Mouse (Mus musculus) hematopoietic stem cell, adult 5-6 weeks (primary cell): ENCODE measurements around the gene Ttbk1. TPM values are rescaled to one million over a fixed set of nuclear protein-coding genes. Genes with fewer than 3 reads are reported as not detected.

Source experiments
- ATAC-seq, 2 experiments: fragments of 125-278 bp in 1 of 2; replicated peaks in 1 of 2; 2 replicates each; pipeline ENCODE4 v1.8.0; 2016 to 2017; ENCODE audit warnings: inconsistent platforms in 2 of 2, mild to moderate bottlenecking in 2 of 2, moderate number of reproducible peaks in 2 of 2, low read depth in 1 of 2, moderate TSS enrichment in 1 of 2; ENCODE audit not compliant: low FRiP score in 2 of 2, poor library complexity in 2 of 2, severe bottlenecking in 2 of 2, insufficient read depth in 1 of 2, low TSS enrichment in 1 of 2
- total RNA-seq: library from RNA; stranded (forward); fragments of 172-1452, 232-1000 nt; gene quantifications from 2 replicates; pipeline ENCODE4 v1.2.3, GENCODE M21; 2017

Gene Ttbk1
- total RNA-seq, 1 experiment from 2014 or later = 0.05 TPM

DNA sequence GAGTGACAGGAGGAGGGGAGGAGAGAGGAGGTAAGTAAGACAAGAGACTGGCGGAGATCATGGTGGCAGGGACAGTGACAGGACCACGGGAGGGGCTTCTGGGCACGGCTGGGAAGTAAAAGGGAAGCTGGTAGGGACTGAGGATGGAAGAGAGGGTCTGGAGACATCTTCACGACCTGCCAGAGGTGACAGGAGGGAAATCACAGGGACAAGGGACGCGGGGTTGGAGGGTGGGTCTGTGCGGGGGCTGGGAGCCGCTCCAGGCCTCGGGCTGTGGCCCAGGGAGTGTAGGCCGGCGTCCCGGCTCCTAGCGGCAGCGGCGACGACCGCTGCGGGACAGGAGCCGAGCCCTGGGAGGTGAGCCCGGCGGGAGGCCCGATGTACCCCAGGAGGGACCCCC is 480 bp downstream of the Ttbk1 start:
- ATAC-seq = no peak

DNA sequence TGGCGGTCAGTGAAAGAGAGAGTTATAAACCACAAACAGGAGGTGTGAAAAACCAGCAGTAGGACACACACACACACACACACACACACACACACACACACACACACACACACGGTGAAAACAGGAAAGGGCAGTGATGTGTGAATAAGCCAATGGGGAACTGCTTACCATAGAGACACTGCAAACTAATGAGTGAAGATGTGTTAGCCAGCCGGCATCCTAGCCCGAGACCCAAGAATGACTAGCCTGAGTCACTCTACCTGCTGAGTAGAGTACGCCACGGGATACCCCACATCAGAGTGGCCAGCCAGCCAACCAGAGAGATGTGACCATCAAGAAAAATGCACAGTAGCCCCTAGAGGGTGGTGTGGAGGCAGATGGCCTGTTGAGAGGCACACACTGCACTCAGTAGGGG is 3.0 kb downstream of the Ttbk1 start:
- peak in 1 of 2 experiments; percentile 30; a peak in 2 of 4 replicates for ATAC-seq

DNA sequence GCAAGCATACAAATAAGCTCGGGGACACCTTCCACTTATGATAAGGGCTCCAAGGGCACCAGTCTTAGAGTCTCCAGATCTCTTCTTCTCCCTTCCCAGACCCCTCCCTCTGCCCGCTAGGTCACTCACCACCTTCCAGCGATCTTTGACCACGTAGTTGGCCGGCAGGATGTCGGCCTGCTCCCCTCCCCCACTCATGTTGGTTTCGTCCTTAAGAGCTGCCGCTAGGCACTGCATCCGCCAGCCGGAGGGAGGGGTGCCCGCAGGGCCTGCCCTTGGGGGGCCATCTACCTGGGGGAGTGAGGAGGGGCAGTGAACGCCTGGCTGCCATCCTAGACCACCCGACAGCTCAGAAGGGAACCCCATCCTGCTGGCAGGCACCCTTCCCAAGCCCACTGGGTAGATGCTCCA is 3.4 kb downstream of the Ttbk1 start:
- 0 out of 4 replicates have a peak, but pooled peaks of 1 of the 2 experiments have one; percentile 24 for ATAC-seq

DNA sequence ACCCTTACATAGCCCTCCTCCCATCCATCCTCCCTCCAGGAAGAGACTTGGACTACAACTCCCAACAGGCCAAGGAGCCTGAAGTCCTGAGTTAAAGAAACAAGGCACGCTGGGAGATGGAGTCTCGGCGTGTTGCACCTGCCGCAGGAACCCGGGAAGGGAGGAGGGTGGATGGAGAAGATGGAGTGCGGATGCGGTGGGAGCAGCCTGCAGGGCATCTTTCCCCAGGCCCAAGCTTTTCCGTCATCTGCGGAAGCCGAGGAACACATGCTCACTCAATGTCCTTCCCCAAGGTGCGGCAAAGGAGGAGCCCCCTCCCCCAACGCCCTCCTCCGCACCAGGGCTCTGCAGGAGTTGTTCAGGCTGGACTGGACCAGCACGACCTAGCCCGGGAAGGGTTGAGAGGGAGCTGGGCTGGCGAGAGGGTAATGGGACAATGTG is 3.9 kb downstream of the Ttbk1 start:
- peak; percentile 52 to 54; a peak in 1 of 4 replicates for ATAC-seq

DNA sequence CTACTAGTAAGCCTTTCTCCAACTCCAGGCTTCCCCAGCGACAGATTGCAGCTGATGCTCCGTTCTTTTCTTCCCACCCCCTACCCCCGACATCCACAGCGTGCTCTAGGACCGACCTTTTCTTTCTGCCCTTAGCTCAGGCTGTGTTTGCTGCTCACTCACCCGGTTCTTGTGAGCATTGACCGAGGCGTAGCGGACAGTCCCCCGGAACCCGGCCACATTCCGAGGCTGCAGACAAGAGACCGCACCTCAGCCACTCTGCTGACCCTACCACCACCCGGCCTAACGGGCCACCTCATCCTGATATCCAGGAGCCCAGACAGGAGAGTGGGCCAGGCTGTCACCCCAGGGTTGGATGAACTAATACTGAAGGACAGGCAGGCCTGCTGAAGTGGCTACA is 10.2 kb downstream of the Ttbk1 start:
- no peak for ATAC-seq

DNA sequence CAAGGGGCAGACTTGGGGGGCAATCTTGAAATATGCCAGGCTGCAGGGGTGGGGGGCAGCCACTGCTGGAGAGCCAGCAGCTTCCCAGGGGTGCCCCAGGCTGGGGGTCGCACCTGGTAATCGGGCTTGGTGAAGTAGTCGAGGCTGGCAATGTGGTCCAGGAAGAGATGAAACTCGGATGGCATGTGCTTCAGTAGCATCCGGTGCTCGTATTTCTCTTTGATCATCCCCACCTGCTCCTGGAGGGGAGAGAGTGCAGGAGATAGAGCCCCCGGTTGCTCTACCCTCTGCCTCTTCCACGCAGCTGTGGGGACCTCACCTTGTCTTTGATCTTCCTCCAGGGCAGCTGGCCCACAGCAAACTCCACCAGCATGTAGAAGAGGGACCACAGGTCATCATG is 10.9 kb downstream of the Ttbk1 start:
- no peak for ATAC-seq

DNA sequence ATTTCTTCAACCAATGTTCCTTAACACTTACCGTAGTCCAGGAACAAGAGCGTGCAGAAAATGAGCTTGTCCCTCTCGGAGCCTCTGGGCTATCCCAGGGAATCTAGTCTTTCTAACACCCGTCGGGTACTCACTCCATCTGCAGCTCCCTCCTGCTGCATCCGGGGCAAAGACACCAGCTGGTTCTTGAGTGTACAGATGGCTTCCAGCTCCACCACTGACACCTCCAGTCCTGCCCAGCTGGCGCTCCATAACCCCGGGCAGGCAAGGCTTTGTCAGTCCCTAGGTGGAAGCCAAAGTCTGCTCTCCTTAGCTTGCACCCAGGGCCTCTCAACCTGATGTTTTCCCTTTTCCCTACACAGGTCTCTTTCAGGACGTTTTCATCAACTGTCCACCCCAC is 19.6 kb downstream of the Ttbk1 start:
- no peak for ATAC-seq

DNA sequence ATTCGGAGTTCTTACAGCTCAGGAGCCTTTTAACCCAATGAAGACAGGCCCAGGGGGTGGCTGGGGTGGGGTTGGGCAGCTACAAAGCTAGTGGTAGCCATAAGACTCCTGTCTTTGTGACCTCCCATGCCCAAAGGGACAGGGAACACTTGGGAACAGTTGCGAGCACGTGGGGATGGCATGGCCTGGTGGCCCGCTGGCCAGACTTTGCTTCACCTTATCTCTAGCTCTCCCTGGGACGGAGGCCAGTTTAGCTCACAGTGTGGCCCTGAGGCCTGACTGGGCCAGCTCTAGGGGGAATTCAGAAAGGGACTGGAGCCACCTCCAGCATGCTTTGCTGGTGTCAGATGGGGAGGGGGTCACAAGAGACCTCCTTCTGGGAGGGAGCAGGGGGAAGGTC is 25.2 kb downstream of the Ttbk1 start:
- ATAC-seq = no peak

DNA sequence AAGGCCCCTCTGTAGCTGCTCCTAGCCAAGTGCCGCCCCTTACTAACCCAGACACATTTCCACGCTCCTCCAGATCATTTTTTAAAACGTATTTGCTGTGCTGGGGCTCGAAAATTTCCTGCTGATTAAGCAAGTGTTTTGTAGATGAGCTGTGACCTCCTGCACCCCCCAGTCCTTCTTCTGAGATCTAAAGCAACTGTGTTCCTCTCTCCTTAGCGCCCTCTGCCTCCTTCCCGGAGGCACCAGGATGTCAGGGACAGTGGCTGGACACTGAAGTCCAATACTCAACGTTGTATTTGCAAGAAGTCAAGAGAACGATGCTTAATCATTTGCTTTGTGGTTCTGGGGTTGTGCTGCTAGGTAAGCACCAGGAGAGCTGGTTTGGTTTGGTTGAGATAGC is 26.1 kb downstream of the Ttbk1 start:
- ATAC-seq = no peak

DNA sequence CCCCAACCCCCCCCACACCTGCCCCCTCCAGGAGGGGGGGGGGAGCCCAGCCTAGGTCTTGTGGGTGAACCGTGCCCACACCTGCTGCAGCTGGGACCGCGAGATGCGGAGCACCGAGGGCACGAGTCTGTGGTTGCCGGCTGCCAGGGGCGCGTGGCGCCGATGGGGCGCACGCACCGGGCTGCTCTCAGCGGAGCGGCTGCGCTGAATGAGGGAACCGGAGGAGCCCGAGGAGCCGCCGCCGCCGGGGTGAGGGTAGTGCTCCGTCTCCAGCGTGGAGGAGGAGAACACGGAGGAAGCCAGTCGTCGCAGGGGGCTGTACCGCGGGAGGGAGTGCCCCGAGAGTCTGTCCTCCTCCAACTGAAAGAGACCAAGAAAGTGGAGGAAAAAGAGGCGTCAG is 26.8 kb downstream of the Ttbk1 start:
- ATAC-seq = peak in 1 of 2 experiments; percentile 41; a peak in 1 of 4 replicates

DNA sequence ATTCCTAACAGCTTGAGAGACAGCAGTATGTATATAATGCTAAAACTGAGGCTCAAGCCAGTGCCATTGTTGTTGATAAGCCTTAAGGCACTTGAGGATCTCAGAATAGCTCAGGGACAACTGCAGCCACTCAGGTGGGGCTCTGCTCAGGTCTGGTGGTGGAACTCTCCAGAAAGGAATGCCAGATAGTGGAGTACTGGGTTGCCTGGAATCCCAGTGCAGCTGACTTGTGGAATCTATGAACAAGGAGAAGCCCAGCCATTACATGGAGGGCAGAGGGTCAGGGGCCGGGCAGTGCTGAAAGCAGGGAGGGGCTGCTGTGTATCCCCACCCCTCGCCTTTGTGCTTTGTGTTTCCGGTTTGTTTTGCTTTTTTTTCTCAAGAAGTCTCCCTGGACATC is 29.0 kb downstream of the Ttbk1 start:
- ATAC-seq = no peak

DNA sequence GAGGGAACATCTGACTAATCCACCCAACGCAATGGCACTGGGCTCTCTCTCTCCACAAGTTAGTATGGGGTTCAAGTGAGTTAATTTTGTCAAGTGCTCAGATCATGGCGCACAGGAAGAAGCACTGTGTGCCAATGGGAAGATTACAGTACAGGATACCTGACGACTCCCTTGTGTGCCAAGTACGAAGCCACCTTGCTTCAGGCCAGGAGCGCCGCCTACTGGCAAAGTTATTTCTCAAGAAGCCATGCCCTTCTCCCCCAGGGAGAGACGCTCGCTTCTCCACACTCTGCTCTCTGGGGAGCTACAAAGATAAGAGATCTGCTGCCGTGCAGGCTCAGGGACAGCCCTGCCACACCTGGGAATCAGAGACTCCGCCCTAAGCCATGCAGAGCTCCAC is 29.7 kb downstream of the Ttbk1 start:
- ATAC-seq = no peak; a peak in 1 of 4 replicates

DNA sequence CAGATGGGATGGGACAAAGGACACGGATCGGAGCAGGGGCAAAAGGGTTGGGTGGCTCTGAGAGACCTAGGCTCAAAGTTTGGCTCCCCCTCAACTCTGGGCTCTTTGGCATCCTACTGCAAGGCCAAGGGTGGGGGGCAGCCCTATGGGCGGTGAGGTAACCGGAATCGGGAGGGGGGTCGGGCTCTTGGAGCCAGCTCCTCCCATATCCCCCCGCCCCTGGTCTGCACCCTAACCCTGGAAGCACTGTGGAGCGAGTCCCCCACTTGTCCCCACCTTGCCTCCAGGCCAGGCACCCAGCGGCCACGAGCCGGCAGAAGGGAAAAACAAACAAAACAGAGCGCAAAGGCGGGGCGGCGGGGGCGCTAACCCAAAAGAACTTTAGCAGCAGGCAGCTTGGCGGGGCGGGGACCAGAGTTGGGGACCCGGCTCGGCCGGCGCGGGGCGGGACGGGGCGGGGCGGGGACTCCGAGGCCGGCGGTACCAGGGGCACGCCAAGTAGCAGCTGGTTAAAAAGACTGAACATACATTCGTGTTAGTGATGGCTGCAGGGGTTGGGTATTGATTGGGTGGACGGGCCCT is 32.3 kb downstream of the Ttbk1 start:
- ATAC-seq = no peak

DNA sequence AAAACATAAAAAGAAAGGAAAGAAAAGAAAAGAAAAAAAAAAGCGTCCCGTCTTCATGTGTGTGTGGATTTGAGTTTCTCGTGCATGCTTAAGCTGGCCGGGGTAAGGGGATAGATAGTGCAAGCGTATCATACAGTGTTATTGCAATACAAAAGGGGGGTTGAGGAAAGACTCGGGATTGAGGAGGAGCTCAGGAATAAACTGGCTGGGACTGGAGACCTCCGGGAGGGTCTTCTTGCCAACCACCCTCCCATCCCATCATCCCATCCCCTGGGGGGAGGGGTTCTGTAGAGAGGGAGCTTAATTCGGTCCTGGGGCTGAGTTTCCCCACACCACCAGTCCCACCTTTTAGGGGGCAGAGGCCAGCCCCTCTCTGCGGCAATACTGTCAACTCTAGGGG is 32.9 kb downstream of the Ttbk1 start:
- ATAC-seq = no peak

DNA sequence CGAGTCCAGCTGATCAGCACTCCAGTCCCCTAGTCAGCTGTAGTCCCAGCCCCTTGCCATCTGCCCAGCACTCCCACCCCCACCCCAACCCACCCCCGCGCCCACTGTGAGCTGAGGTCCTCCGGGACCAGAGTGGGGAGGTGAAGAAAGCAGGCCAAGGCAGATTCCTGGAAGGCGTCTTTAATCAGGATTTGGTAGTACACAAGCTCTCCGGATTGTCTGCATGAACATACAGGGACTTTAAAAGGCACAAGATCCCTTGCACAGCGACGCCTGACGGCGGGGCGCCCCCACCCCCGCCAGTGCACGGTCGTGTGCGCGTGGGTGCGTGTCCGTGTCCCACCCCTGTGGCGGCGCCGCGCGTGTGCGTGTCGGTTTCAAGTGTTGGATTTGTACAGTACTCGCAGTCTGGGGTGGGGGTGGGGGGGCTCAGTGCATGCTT is 33.5 kb downstream of the Ttbk1 start:
- no peak for ATAC-seq

DNA sequence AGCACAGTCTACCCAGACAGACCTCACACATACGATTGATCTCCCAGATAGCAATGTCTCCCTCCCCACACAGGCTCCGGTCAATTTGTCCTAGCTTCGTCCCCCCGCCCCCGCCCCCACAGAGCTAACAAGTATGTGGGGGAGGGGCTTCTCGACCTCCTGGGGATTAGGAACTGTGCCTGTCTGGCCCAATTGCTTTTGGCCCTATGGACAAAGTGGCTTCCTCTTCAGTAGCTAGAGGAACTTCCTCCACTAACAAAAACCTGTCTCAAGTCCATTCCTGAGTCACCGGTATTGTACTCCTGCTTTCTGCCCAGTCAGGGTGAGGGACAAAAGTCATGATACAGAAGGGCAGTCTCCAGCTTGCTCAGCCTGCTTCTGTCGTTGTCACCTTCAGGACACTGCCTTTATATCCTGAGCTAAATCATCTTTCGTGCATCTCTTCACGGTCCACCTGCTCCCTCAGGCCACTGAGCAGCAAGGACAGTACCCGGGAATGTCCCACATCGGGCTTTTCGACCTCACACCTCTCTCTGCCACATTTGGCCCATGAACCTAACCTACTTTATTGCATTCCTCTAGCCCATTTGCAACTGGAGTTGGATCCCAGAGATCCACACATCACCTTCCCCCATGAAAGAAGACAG is 34.0 kb downstream of the Ttbk1 start:
- ATAC-seq = no peak

DNA sequence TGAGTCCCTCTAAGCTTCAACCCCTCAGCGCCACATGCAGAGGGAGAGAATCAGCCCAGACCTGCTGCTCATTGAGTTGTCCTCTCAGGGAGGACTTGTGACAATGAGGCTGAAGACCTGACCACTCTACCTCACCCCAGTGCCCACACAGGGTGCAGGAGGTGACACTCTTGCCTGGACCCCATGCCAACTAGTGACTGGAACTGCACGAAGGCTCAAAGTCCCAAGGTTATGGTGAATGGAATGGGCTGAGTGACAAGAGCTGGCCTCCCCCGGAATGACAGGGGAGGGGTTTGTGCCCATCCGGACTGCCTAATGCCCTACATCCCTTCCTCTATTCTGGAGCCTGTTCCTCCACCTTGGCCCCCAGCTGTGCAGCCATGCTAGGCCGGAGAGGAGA is 34.8 kb downstream of the Ttbk1 start:
- ATAC-seq = no peak

DNA sequence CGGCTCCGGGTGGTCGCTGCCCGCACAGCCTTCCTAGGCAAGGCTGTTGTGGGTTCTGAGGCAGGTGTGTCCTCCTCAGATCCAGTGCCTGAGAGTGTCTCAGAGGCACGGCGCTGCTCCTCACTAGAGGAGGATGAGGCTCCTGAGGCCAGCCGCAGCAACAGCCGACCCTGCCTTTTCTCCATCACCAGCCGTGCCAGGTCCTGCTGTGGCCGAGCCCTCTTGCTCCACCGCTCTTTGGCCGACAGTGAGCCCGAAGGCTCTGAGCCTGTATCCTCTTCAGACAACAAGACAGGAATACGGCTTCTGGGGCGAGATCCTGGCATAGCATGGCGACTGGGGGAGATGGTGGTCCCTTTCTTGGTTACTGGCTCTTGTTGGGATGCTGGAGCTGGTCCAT is 41.2 kb downstream of the Ttbk1 start:
- no peak for ATAC-seq
